Mouse (Mus musculus) intestine, embryonic 14.5 days (tissue): ENCODE data around the gene Dffa. TPM values are rescaled to one million over a fixed set of nuclear protein-coding genes. Genes with fewer than 3 reads are reported as not detected.

Experiments
- ATAC-seq: fragments of 200-750 bp; cut with Nextera tagmentation; replicated peaks from 2 replicates; pipeline ENCODE4 v1.8.0; 2017; ENCODE audit warnings: low read depth, moderate number of reproducible peaks, moderate TSS enrichment, moderate library complexity; ENCODE audit not compliant: low FRiP score, low TSS enrichment
- DNase-seq: peaks from one replicate; pipeline ENCODE4 v3.0.0-alpha.2; 2018; ENCODE audit warnings: low spot score
- H3K27ac ChIP-seq: fragments of 300-500 bp; sonication (generic); 2 replicates; pipeline ENCODE4 v1.5.1; 2014; ENCODE audit warnings: low read depth, mild to moderate bottlenecking, control low read depth
- H3K27me3 ChIP-seq: fragments of 300-500 bp; sonication (generic); replicated peaks from 2 replicates; pipeline ENCODE4 v1.6.1; 2014; ENCODE audit warnings: low read length, control low read depth; ENCODE audit not compliant: control insufficient read depth, insufficient read depth
- H3K36me3 ChIP-seq: fragments of 300-500 bp; sonication (generic); 2 replicates; pipeline ENCODE4 v1.6.1; 2014; ENCODE audit warnings: low read length, control low read depth; ENCODE audit not compliant: control insufficient read depth, insufficient read depth
- H3K4me1 ChIP-seq: fragments of 300-500 bp; sonication (generic); replicated peaks from 2 replicates; pipeline ENCODE4 v1.6.1; 2014; ENCODE audit warnings: low read length, control low read depth, mixed read lengths; ENCODE audit not compliant: control insufficient read depth, insufficient read depth
- H3K4me2 ChIP-seq: fragments of 300-500 bp; sonication (generic); 2 replicates; pipeline ENCODE4 v1.6.1; 2014; ENCODE audit warnings: low read length
- H3K4me3 ChIP-seq: fragments of 300-500 bp; sonication (generic); 2 replicates; pipeline ENCODE4 v1.5.1; 2014; ENCODE audit warnings: low read depth, low read length, control low read depth, mixed read lengths
- H3K9ac ChIP-seq: fragments of 300-500 bp; sonication (generic); 2 replicates; pipeline ENCODE4 v1.6.1; 2014; ENCODE audit warnings: mild to moderate bottlenecking, low read length
- H3K9me3 ChIP-seq: fragments of 300-500 bp; sonication (generic); 2 replicates; pipeline ENCODE4 v1.6.1; 2016; ENCODE audit warnings: low read length, control low read depth; ENCODE audit not compliant: control insufficient read depth
- WGBS: fragments of 180-500 bp; shearing (Covaris S2); extraction: QIAGEN DNeasy Blood & Tissue Kit; methylation state at CpG from one replicate; pipeline ENCODE4 v1.1.7; 2014; 5-methylcytosine and 5-hydroxymethylcytosine counted together
- polyA plus RNA-seq: library from polyadenylated mRNA; unstranded; fragments of >200 nt; fragmentation: Nextera tagmentation; extraction: Ambion mirVana; gene quantifications from 2 replicates; pipeline ENCODE4 v1.2.1, GENCODE M21; 2014

The Dffa gene
- polyA plus RNA-seq, 1 experiment from 2014 or later, result 37.4 TPM

- ATAC-seq (no peak), DNase-seq (no peak)
- H3K36me3 ChIP-seq, result peaks cover 40% of the 10 kb centered on the region
- WGBS, result 71% methylated on average over 4 of the region's 4 CpGs
- H3K4me3 ChIP-seq, result no peak overlapping the region
- no peaks in the 10 kb centered on the region for H3K9me3 ChIP-seq
- no peaks in the 10 kb centered on the region for H3K4me1 ChIP-seq
- H3K27ac ChIP-seq, result no peak overlapping the region
- no peak overlapping the region for H3K9ac ChIP-seq
- H3K4me2 ChIP-seq, result no peak overlapping the region
- no peaks in the 10 kb centered on the region for H3K27me3 ChIP-seq
These were observed 44.1 kb downstream of the Dffa start for GRCm38 (mm10) chr4:149148084-149148483.

GRCm38 (mm10) chr4:149149196-149149595 is 45.2 kb downstream of the Dffa start:
- H3K36me3 ChIP-seq, result peaks cover 51% of the 10 kb centered on the region
- ATAC-seq (no peak), DNase-seq (no peak)
- H3K4me2 ChIP-seq, result no peak overlapping the region
- no peak overlapping the region for H3K9ac ChIP-seq
- H3K4me3 ChIP-seq, result no peak overlapping the region
- H3K9me3 ChIP-seq, result no peaks in the 10 kb centered on the region
- H3K27ac ChIP-seq, result no peak overlapping the region
- no peaks in the 10 kb centered on the region for H3K27me3 ChIP-seq
- 86% methylated on average over 9 of the region's 9 CpGs for WGBS
- H3K4me1 ChIP-seq, result no peaks in the 10 kb centered on the region

GRCm38 (mm10) chr4:149149611-149150010 is 45.7 kb downstream of the Dffa start:
- 69% methylated on average over 7 of the region's 7 CpGs for WGBS
- peaks cover 56% of the 10 kb centered on the region for H3K36me3 ChIP-seq

GRCm38 (mm10) chr4:149150256-149150655 is 46.3 kb downstream of the Dffa start:
- H3K9ac ChIP-seq, result no peak overlapping the region
- H3K27me3 ChIP-seq, result no peaks in the 10 kb centered on the region
- H3K36me3 ChIP-seq, result peaks cover 62% of the 10 kb centered on the region
- no peak overlapping the region for H3K4me2 ChIP-seq
- ATAC-seq (no peak), DNase-seq (no peak)
- no peaks in the 10 kb centered on the region for H3K9me3 ChIP-seq
- no peak overlapping the region for H3K27ac ChIP-seq
- H3K4me1 ChIP-seq, result no peaks in the 10 kb centered on the region
- WGBS, result 88% methylated on average over 11 of the region's 11 CpGs
- no peak overlapping the region for H3K4me3 ChIP-seq

More at GRCm38 (mm10) chr4:149149611-149150010, 45.7 kb downstream of the Dffa start:
- ATAC-seq, result no peak
- peak; percentile 49 for DNase-seq
- no peaks in the 10 kb centered on the region for H3K27me3 ChIP-seq
- H3K9me3 ChIP-seq, result no peaks in the 10 kb centered on the region
- no peak overlapping the region for H3K9ac ChIP-seq
- H3K4me1 ChIP-seq, result no peaks in the 10 kb centered on the region
- H3K27ac ChIP-seq, result no peak overlapping the region
- no peak overlapping the region for H3K4me2 ChIP-seq
- no peak overlapping the region for H3K4me3 ChIP-seq

- Histone ChIP-seq H3K27me3 (no peaks in the 10 kb centered on the region), H3K27ac (no peak overlapping the region), H3K4me3 (no peak overlapping the region), H3K36me3 (peaks cover 67% of the 10 kb centered on the region), H3K4me1 (no peaks in the 10 kb centered on the region), H3K9me3 (no peaks in the 10 kb centered on the region), H3K9ac (no peak overlapping the region), H3K4me2 (no peak overlapping the region)
- DNase-seq (no peak), ATAC-seq (no peak)
- 93% methylated on average over 11 of the region's 11 CpGs for WGBS
These were observed 46.8 kb downstream of the Dffa start for GRCm38 (mm10) chr4:149150721-149151120.

GRCm38 (mm10) chr4:149154859-149155258 is 50.9 kb downstream of the Dffa start:
- Histone ChIP-seq H3K4me2 (no peak overlapping the region), H3K4me3 (no peak overlapping the region), H3K27ac (no peak overlapping the region), H3K36me3 (peaks cover 100% of the 10 kb centered on the region), H3K4me1 (no peaks in the 10 kb centered on the region), H3K27me3 (no peaks in the 10 kb centered on the region), H3K9me3 (no peaks in the 10 kb centered on the region), H3K9ac (no peak overlapping the region)
- WGBS, result 97% methylated on average over 7 of the region's 7 CpGs
- DNase-seq (no peak), ATAC-seq (no peak)

GRCm38 (mm10) chr4:149155711-149156110 is 51.8 kb downstream of the Dffa start:
- H3K4me3 ChIP-seq, result no peak overlapping the region
- H3K27me3 ChIP-seq, result no peaks in the 10 kb centered on the region
- 92% methylated on average over 6 of the region's 6 CpGs for WGBS
- ATAC-seq (no peak), DNase-seq (no peak)
- no peak overlapping the region for H3K9ac ChIP-seq
- H3K9me3 ChIP-seq, result no peaks in the 10 kb centered on the region
- peaks cover 99% of the 10 kb centered on the region for H3K36me3 ChIP-seq
- H3K4me2 ChIP-seq, result no peak overlapping the region
- no peak overlapping the region for H3K27ac ChIP-seq
- no peaks in the 10 kb centered on the region for H3K4me1 ChIP-seq

- Histone ChIP-seq H3K36me3 (peaks cover 96% of the 10 kb centered on the region), H3K27me3 (no peaks in the 10 kb centered on the region), H3K4me2 (no peak overlapping the region), H3K9ac (no peak overlapping the region), H3K27ac (no peak overlapping the region), H3K9me3 (no peaks in the 10 kb centered on the region), H3K4me1 (no peaks in the 10 kb centered on the region), H3K4me3 (no peak overlapping the region)
- WGBS, result 83% methylated on average over 8 of the region's 8 CpGs
- ATAC-seq, result no peak
- no peak for DNase-seq
These were observed 53.5 kb downstream of the Dffa start for GRCm38 (mm10) chr4:149157415-149157973.

- Histone ChIP-seq H3K4me2 (no peak overlapping the region), H3K36me3 (peaks cover 90% of the 10 kb centered on the region), H3K27me3 (no peaks in the 10 kb centered on the region), H3K4me3 (no peak overlapping the region), H3K9me3 (no peaks in the 10 kb centered on the region), H3K9ac (no peak overlapping the region), H3K4me1 (no peaks in the 10 kb centered on the region), H3K27ac (no peak overlapping the region)
- no peak for ATAC-seq
- 93% methylated on average over 2 of the region's 2 CpGs for WGBS
- DNase-seq, result no peak
These were observed 55.3 kb downstream of the Dffa start for GRCm38 (mm10) chr4:149159203-149159602.
